Mouse (Mus musculus): ENCODE measurements at regions not wholly inside any gene's neighbourhood (a gene's known extent, or its start where the extent isn't known, plus 50 kb on each side); places are given as distances from the start of the nearest gene placed in this dataset.

DNA sequence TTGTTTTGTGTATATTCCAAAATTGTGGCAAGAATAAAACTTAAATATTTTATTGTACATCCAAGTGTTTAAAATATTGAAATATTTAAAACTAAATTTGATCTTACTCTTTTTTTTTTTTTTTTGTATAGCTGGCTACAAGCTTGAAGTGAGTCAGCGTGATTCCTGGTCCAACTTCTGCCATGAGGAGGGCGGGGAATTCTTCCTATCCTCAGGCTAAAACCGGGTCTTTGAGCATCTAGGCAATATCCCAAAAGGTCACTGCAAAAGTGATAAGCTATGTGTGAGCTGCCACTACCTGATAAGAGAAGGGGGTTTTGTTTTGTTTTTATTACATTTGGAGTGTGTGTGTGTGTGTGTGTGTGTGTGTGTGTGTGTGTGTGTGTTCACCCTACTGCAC lies 308.1 kb upstream of the Id4 start:
- H3K4me3 ChIP-seq: no peak overlapping the region
- H3K27me3 ChIP-seq: no peaks in the 10 kb centered on the region
- H3K9ac ChIP-seq: no peak overlapping the region
- no peak for ATAC-seq
- no peaks in the 10 kb centered on the region for H3K36me3 ChIP-seq (ENCODE audit: poor library complexity, severe bottlenecking)
- peaks cover 47% of the 10 kb centered on the region for H3K4me1 ChIP-seq
- H3K27ac ChIP-seq: no peak overlapping the region
- no peaks in the 10 kb centered on the region for H3K9me3 ChIP-seq (replicated peaks)
- 87% methylated on average over 3 of the region's 3 CpGs for WGBS
- no peak overlapping the region for H3K4me2 ChIP-seq

DNA sequence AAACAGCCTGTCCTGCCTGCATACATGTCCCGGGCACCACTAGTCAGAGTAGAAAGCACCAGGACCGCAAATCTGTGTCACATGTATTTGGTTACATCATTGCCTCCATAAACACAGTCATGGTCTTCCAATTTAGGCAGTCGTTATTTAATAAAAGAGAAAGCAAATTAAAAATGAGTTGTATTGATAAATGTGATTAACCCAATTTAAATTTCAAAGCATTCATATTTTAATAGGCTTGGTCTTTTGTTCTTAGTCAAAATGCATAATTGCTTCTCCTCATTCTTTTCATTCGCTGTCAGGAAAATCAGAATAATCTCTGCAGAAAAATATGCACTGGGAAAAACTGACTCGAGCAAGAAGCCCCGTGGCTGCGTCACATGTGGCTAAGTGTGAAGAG lies 307.3 kb upstream of the Id4 start:
- no peaks in the 10 kb centered on the region for H3K36me3 ChIP-seq (ENCODE audit: poor library complexity, severe bottlenecking)
- H3K4me2 ChIP-seq: no peak overlapping the region
- no peaks in the 10 kb centered on the region for H3K9me3 ChIP-seq (replicated peaks)
- no peak overlapping the region for H3K4me3 ChIP-seq
- no peak overlapping the region for H3K27ac ChIP-seq
- no peak overlapping the region for H3K9ac ChIP-seq
- WGBS: 51% methylated on average over 7 of the region's 7 CpGs
- no peak for ATAC-seq
- peaks cover 40% of the 10 kb centered on the region for H3K4me1 ChIP-seq
- H3K27me3 ChIP-seq: no peaks in the 10 kb centered on the region

DNA sequence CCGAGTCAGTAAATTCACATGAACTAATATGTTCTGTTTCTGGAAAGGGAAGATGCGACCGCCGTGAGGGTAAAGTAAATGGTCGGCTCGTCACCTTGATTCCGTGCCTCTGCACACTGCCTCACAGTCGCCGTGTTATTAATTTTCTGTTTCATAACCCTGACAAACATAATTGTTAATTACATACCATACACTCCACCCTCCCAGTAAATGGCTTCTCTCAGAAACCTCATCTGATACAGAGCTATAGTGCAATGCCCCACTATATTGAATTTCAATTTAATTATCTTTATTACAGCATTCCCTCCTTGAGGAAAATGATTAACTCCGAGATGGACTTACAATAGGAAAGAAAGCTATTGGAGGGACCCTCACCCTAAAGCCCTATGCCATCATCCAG lies 305.5 kb upstream of the Id4 start:
- peaks cover 24% of the 10 kb centered on the region for H3K4me1 ChIP-seq
- H3K4me2 ChIP-seq: no peak overlapping the region
- WGBS: 79% methylated on average over 10 of the region's 10 CpGs
- no peak overlapping the region for H3K27ac ChIP-seq
- H3K27me3 ChIP-seq: no peaks in the 10 kb centered on the region
- H3K9me3 ChIP-seq (replicated peaks): no peaks in the 10 kb centered on the region
- ATAC-seq: no peak
- no peak overlapping the region for H3K4me3 ChIP-seq
- no peaks in the 10 kb centered on the region for H3K36me3 ChIP-seq (ENCODE audit: poor library complexity, severe bottlenecking)
- no peak overlapping the region for H3K9ac ChIP-seq

DNA sequence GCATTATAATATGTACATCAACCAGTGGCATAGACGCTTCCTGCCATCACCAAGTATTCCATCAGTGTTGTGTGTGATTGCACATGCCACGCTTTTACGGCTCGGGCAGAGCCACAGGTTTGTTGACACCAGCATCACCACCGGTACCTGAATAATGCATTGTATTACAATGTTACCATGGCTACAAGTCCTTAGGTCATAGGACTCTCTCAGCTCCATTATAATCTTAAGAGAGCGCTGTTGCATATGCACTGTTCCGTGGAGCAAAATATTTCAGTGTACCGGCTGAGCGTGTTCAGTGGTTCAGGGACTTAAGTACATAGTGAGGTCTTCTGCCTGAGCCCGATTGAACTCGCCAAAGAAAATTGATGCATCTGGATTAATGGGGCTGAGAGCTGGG lies 303.4 kb upstream of the Id4 start:
- Histone ChIP-seq H3K27me3 (no peaks in the 10 kb centered on the region), H3K9ac (no peak overlapping the region), H3K36me3 (ENCODE audit: poor library complexity, severe bottlenecking) (no peaks in the 10 kb centered on the region), H3K4me2 (no peak overlapping the region), H3K4me1 (peaks cover 12% of the 10 kb centered on the region), H3K4me3 (no peak overlapping the region), H3K27ac (no peak overlapping the region), H3K9me3 (replicated peaks) (no peaks in the 10 kb centered on the region)
- WGBS: 80% methylated on average over 11 of the region's 11 CpGs
- ATAC-seq: no peak

DNA sequence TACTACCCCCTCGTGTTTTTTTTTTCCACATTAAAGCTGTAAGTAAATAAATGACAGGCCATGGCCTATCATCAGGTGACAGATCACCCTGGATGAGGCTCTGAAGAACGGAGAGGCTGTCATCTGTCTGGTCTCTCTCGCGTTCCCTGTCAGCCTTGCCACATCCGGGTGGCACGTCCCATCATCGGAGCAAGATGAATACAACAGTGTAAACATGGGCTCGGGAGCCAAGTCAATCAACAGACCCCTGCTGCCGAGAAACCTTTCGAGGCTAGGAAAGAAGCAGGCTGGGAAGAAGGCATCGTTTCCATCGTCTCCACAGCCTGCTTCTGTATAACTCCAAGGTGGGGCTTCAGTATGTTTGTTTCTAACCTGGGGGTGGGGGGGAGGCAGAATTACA lies 286.8 kb upstream of the Id4 start:
- H3K4me2 ChIP-seq: no peak overlapping the region
- H3K27me3 ChIP-seq: no peaks in the 10 kb centered on the region
- 45% methylated on average over 12 of the region's 12 CpGs for WGBS
- no peaks in the 10 kb centered on the region for H3K36me3 ChIP-seq (ENCODE audit: poor library complexity, severe bottlenecking)
- peaks cover 11% of the 10 kb centered on the region; the same call in 1 of the 2 replicates for H3K4me1 ChIP-seq
- no peak overlapping the region for H3K4me3 ChIP-seq
- peak overlapping the region; percentile 26; the same call in 1 of the 2 replicates for H3K27ac ChIP-seq
- no peak overlapping the region for H3K9ac ChIP-seq
- H3K9me3 ChIP-seq (replicated peaks): no peaks in the 10 kb centered on the region
- ATAC-seq: no peak

DNA sequence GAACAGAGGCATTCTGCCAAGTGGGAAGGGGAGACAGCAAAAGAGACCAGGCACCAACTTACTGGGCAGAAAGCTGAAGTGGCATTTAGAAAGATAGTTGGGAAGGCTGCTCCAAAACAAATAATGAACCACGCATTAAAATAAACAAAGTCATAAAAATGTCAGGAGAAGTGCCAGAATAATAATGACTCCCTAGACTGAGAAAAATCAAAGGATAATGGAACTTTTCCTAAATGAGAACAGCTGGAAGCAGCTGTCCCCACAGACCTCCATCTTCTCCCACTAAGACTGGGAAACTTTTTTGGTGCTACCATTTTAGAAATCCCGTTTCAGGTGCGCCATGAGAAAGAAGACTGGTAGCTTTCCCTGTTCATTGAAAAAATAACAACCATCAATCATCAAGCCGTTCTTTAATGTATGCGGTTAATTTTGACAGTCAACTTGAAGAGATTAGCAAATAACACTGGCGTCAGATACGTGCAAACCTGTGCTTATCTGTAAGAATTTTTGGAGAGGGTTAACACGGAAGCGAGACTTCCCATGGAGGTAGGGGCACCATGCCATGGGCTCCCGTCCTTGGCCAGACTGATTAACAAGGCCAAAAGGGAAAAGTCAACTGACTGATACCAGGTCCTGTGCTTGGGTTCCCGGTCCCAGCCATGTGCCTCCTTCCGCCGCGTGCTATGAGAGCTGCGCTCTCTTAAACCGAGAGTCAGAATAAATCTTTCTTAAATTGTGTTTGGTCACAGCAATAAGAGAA lies 286.1 kb upstream of the Id4 start:
- no peaks in the 10 kb centered on the region for H3K27me3 ChIP-seq
- H3K9ac ChIP-seq: no peak overlapping the region
- H3K9me3 ChIP-seq (replicated peaks): no peaks in the 10 kb centered on the region
- H3K4me3 ChIP-seq: no peak overlapping the region
- no peak overlapping the region for H3K4me2 ChIP-seq
- H3K27ac ChIP-seq: no peak overlapping the region
- ATAC-seq: no peak
- peaks cover 11% of the 10 kb centered on the region; the same call in 1 of the 2 replicates for H3K4me1 ChIP-seq
- WGBS: 91% methylated on average over 16 of the region's 16 CpGs
- no peaks in the 10 kb centered on the region for H3K36me3 ChIP-seq (ENCODE audit: poor library complexity, severe bottlenecking)

DNA sequence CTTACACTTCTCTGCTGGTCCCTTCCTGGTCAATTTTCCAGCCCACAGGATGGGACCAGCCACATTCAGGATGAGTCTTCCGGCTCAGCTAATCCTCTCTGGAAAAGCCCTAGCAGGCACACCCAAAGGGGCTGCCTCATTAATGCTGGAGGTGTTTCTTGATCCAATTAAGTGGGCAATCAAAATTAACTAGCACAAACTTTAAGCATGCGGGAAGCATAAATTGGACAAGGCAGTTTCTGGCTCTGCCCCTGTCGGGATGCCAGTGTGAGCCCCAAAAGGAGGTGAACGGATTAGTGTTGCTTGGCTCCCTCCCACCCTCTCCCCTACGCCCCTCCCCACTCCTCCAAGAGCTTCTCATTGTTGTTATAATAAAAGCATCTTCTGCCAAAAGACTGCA lies 262.5 kb upstream of the Id4 start:
- H3K27ac ChIP-seq: peak overlapping the region; percentile 71; the same call in 1 of the 2 replicates
- ATAC-seq: peak; percentile 78; the same call in 1 of the 2 replicates

DNA sequence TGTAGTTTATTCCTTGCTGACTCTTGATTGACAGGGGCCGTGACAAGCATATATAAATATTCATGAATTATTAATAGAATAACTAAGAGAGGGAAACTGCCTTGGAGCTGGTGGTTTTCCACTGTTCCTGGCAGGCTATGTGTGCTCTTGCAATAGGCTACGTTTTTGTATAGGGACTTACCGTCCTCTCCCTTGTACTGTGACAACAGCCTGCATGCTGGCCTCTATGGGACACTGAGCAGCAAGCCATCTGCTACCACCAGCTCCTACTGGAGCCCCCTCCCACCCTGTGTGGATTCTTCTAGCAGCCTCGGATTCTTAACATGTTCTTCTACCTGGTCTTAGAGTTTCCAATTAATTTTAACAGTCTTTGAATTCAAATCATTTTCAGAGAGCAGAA lies 261.6 kb upstream of the Id4 start:
- Histone ChIP-seq H3K4me2 (no peak overlapping the region), H3K9ac (no peak overlapping the region), H3K36me3 (ENCODE audit: poor library complexity, severe bottlenecking) (no peaks in the 10 kb centered on the region), H3K27me3 (no peaks in the 10 kb centered on the region), H3K4me1 (peaks cover 18% of the 10 kb centered on the region), H3K27ac (peak overlapping the region; percentile 71), H3K9me3 (replicated peaks) (no peaks in the 10 kb centered on the region), H3K4me3 (no peak overlapping the region)
- 32% methylated on average over 4 of the region's 4 CpGs for WGBS
- ATAC-seq: peak; percentile 73; the same call in 1 of the 2 replicates

More for the DNA sequence above, 262.5 kb upstream of the Id4 start:
- H3K9me3 ChIP-seq (replicated peaks): no peaks in the 10 kb centered on the region
- H3K4me3 ChIP-seq: no peak overlapping the region
- no peak overlapping the region for H3K9ac ChIP-seq
- H3K36me3 ChIP-seq (ENCODE audit: poor library complexity, severe bottlenecking): no peaks in the 10 kb centered on the region
- no peak overlapping the region for H3K4me2 ChIP-seq
- 4% methylated on average over 5 of the region's 5 CpGs for WGBS
- peaks cover 18% of the 10 kb centered on the region for H3K4me1 ChIP-seq
- H3K27me3 ChIP-seq: no peaks in the 10 kb centered on the region

DNA sequence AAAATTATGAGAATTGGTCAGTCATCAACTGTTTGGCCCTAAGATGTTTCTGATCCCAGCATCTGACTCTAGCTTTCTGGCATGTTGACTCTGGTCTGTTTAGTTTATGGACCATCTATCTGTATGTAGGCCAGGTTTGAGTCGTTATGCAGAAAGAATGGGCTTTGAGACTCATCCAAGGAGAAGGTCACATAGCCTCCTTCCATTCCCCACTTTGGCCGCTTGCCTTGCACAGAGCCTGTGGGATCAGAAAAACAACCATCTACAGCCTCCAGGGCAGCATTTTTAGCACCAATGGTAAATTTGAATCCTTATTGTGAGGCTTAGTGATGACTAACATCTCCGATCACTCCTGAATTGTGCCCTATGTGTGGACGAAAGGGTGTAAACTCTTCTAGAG lies 257.9 kb upstream of the Id4 start:
- no peaks in the 10 kb centered on the region for H3K36me3 ChIP-seq (ENCODE audit: poor library complexity, severe bottlenecking)
- H3K27ac ChIP-seq: no peak overlapping the region
- H3K4me2 ChIP-seq: no peak overlapping the region
- H3K9ac ChIP-seq: no peak overlapping the region
- H3K4me1 ChIP-seq: peaks cover 18% of the 10 kb centered on the region
- H3K27me3 ChIP-seq: no peaks in the 10 kb centered on the region
- ATAC-seq: no peak
- 93% methylated on average over 4 of the region's 4 CpGs for WGBS
- no peaks in the 10 kb centered on the region for H3K9me3 ChIP-seq (replicated peaks)
- no peak overlapping the region for H3K4me3 ChIP-seq

DNA sequence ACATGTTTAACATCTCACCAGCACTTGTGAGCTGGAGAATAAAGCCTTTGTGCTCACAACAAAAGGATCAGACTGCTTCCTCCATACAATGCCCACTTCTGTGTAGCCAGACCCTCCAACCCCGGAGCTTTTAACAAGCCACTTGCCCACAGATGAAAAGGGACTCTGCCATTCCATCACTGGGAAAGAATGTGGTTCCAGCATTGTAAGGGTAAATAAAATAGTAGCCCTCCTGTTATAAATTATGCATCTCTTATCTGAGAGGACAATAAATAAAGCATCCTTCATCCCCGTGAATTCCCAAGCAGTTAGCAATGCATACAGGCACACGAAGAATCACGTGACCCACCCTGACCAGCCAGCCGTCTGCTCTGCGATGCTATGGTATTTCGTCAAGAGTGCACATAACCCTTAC lies 247.7 kb upstream of the Id4 start:
- Histone ChIP-seq H3K4me1 (peaks cover 22% of the 10 kb centered on the region), H3K4me2 (peak overlapping the region; percentile 15; the same call in 1 of the 2 replicates), H3K36me3 (ENCODE audit: poor library complexity, severe bottlenecking) (no peaks in the 10 kb centered on the region), H3K4me3 (no peak overlapping the region), H3K27ac (peak overlapping the region; percentile 80), H3K9ac (no peak overlapping the region), H3K27me3 (no peaks in the 10 kb centered on the region), H3K9me3 (replicated peaks) (0 out of 2 replicates have a peak, but pooled peaks cover 5% of the 10 kb centered on the region)
- peak; percentile 70; the same call in 1 of the 2 replicates for ATAC-seq
- WGBS: 9% methylated on average over 7 of the region's 7 CpGs

DNA sequence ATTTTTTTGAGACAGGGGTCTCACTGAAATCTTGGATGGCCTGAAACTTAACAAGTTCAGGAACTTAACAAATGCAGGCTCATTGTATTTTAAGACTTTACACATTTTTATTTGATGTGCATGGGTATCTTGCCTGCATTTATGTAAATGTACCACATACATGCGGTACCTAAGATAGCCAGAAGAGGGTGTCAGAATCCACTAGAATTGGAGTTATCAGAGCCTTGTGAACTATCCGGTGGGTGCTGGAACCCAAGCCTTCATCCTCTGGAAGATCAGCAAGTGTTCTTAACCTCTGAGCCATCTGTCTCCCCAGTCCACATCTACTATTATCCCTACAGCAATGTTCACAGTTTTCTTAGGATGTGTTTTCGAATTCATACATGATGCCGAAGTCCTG lies 245.7 kb upstream of the Id4 start:
- Histone ChIP-seq H3K27ac (no peak overlapping the region), H3K9ac (no peak overlapping the region), H3K36me3 (ENCODE audit: poor library complexity, severe bottlenecking) (no peaks in the 10 kb centered on the region), H3K9me3 (replicated peaks) (0 out of 2 replicates have a peak, but pooled peaks cover 5% of the 10 kb centered on the region), H3K27me3 (no peaks in the 10 kb centered on the region), H3K4me3 (no peak overlapping the region), H3K4me2 (no peak overlapping the region), H3K4me1 (peaks cover 27% of the 10 kb centered on the region)
- WGBS: 86% methylated on average over 4 of the region's 4 CpGs
- no peak for ATAC-seq

DNA sequence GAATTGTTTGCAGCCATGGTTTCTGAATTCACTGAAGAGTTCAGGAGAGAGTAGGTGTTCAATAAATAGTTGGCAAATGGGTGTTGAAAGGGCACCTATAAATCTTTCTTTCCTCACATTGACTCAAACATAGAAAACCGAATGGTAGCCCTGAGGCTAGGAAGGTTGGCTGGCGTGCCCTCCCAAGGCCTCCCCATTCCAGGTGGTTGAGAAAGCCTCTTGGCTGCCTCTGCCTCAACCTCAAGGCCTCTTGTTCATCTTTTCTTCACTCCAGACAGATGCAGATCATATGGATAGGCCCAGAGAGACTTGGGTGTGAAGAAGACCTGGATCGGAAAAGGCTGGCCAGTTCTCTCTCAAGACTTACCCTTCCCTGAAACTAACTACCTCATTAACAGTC lies 245.0 kb upstream of the Id4 start:
- WGBS: 94% methylated on average over 3 of the region's 3 CpGs
- ATAC-seq: no peak
- Histone ChIP-seq H3K36me3 (ENCODE audit: poor library complexity, severe bottlenecking) (no peaks in the 10 kb centered on the region), H3K9me3 (replicated peaks) (0 out of 2 replicates have a peak, but pooled peaks cover 5% of the 10 kb centered on the region), H3K27me3 (no peaks in the 10 kb centered on the region), H3K4me1 (peaks cover 27% of the 10 kb centered on the region), H3K4me2 (no peak overlapping the region), H3K9ac (no peak overlapping the region), H3K27ac (no peak overlapping the region), H3K4me3 (no peak overlapping the region)

DNA sequence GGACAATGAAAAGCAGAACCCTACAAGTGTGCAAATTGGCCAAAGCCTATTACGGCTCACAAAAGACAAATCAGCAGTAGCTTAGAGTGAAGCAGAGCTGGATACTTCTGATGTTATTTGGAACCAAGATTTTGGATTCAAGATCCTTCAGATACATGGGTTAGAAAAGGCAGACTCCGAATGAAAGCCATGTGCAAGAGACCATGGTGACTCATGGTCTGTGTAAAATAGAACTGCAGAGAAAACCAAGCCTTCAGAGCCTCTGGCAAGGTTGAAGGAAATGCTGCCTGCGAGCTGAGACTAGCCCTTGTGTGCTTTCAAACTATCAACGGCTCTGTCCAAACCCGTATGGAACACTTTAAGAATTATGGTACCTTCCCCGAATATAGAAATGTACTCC lies 244.4 kb upstream of the Id4 start:
- no peak for ATAC-seq
- no peaks in the 10 kb centered on the region for H3K36me3 ChIP-seq (ENCODE audit: poor library complexity, severe bottlenecking)
- WGBS: 93% methylated on average over 6 of the region's 6 CpGs
- H3K9ac ChIP-seq: no peak overlapping the region
- H3K27ac ChIP-seq: no peak overlapping the region
- H3K27me3 ChIP-seq: no peaks in the 10 kb centered on the region
- no peak overlapping the region for H3K4me3 ChIP-seq
- 0 out of 2 replicates have a peak, but pooled peaks cover under 1% of the 10 kb centered on the region for H3K9me3 ChIP-seq (replicated peaks)
- H3K4me2 ChIP-seq: no peak overlapping the region
- H3K4me1 ChIP-seq: peaks cover 27% of the 10 kb centered on the region
